Mouse (Mus musculus): ENCODE data around the gene Cptp. TPM values are rescaled to one million over a fixed set of nuclear protein-coding genes. Genes with fewer than 3 reads are reported as not detected.

The Cptp gene
- polyA plus RNA-seq (2017; shearing (Covaris generic)): 20.8 TPM

GRCm38 (mm10) chr4:155869317-155870033 lies at the start of gene Cptp, which contains the start of gene Ints11:
TSS of gene Cptp (minus strand) at chr4:155869440.
TSS of gene Ints11 (plus strand) at chr4:155869546.

DNA sequence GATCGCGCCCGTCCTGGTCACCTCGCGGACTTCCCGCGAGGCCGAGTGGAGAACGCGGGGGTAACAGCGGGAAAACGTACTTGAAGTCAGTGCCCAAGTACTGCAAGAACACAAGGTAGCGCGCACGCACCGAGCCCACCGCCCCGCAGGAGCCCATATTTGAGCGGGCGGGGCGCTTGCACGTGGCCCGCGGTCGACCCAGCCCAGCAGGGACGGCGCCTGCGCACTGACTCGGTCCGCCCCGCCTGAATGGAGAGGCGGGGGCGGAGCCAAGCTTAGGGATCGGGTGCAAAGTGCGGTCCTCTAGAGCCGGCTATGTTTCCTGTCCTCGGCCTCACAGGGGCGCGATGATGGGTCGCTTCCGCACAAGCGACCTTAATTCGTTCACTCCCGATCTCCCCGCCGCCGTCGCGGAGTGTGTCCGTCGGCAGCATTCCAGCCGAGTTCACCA lies 22.3 kb upstream of the Cptp start, which contains the start of the genes Pusl1 and Acap3:
Gene Pusl1, minus strand, starts transcription at position 231 of the 451 bp plus-strand sequence.
Gene Acap3, plus strand, starts transcription at position 272 of the 451 bp plus-strand sequence.

GRCm38 (mm10) chr4:155863001-155863400 lies 6.2 kb downstream of the Cptp start, which contains the start of gene Tas1r3:
TSS of gene Tas1r3 (minus strand) at chr4:155863362.

GRCm38 (mm10) chr4:155846871-155847578 lies 22.2 kb downstream of the Cptp start, which contains the start of gene Dvl1:
TSS of gene Dvl1 (plus strand) at chr4:155847402.

GRCm38 (mm10) chr4:155839483-155839910 lies 29.7 kb downstream of the Cptp start, which contains the start of gene Mxra8:
TSS of gene Mxra8 (plus strand) at chr4:155839680.

DNA sequence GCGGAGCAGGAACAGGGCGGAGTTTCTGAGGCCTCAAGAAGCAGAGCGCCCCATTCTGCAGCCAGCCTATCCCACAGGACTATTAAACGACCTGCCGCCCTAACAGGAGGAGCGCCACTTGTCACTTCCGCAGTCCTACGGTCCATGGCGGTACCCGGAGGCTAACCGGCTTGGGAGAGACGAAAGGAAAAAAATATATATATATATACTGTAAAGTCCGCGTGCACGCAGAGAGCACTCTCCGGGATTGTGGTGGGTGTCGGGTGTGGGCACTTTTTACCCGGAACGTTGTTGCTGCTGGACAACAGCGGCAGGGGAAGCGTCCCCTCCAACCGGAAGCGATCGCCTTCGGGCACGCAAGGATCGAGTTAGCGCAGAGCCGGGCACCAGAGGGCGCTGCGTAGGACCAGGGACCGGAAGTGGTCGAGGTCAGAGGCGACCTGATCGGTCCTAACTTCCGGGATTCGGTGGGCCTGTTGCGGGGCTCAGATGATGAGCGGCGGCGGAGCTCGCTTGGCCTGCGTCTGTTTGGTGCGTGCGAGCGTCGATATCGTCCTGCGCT lies 38.0 kb downstream of the Cptp start, which contains the start of gene Aurkaip1:
Gene Aurkaip1, plus strand, starts transcription at position 68 of the 562 bp plus-strand sequence.

Other genes with a start within 250 kb of the Cptp start
- 145 TPM for gene Cdk11b, start 244.6 kb downstream of the Cptp start, polyA plus RNA-seq (2017; shearing (Covaris generic))
- not detected for gene Gm10563, start 224.0 kb downstream of the Cptp start, polyA plus RNA-seq (2017; shearing (Covaris generic))
- gene Mmp23, start 216.1 kb downstream of the Cptp start, polyA plus RNA-seq (2017; shearing (Covaris generic)): 0.56 TPM
- 53.7 TPM for gene Mib2, start 200.2 kb downstream of the Cptp start, polyA plus RNA-seq (2017; shearing (Covaris generic))
- gene Fndc10, start 175.1 kb downstream of the Cptp start, polyA plus RNA-seq (2017; shearing (Covaris generic)): 0.62 TPM
- 157 TPM for gene Ssu72, start 164.6 kb downstream of the Cptp start, polyA plus RNA-seq (2017; shearing (Covaris generic))
- gene Tmem240, start 134.6 kb downstream of the Cptp start, polyA plus RNA-seq (2017; shearing (Covaris generic)): 0.09 TPM
- gene Atad3a, start 108.3 kb downstream of the Cptp start, polyA plus RNA-seq (2017; shearing (Covaris generic)): 50.3 TPM
- 0.13 TPM for gene Vwa1, start 94.7 kb downstream of the Cptp start, polyA plus RNA-seq (2017; shearing (Covaris generic))
- gene Tmem88b, start 83.6 kb downstream of the Cptp start, polyA plus RNA-seq (2017; shearing (Covaris generic)): not detected
- not detected for gene Ankrd65, start 79.0 kb downstream of the Cptp start, polyA plus RNA-seq (2017; shearing (Covaris generic))
- 124 TPM for gene Mrpl20, start 66.6 kb downstream of the Cptp start, polyA plus RNA-seq (2017; shearing (Covaris generic))
- gene Ccnl2, start 57.0 kb downstream of the Cptp start, polyA plus RNA-seq (2017; shearing (Covaris generic)): 217 TPM
- gene Aurkaip1, start 38.2 kb downstream of the Cptp start, polyA plus RNA-seq (2017; shearing (Covaris generic)): 199 TPM
- 4.3 TPM for gene Mxra8, start 29.8 kb downstream of the Cptp start, polyA plus RNA-seq (2017; shearing (Covaris generic))
- gene Dvl1, start 22.0 kb downstream of the Cptp start, polyA plus RNA-seq (2017; shearing (Covaris generic)): 3.5 TPM
- 1.4 TPM for gene Tas1r3, start 6.1 kb downstream of the Cptp start, polyA plus RNA-seq (2017; shearing (Covaris generic))
- 111 TPM for gene Ints11, start 106 bp upstream of the Cptp start, polyA plus RNA-seq (2017; shearing (Covaris generic))
- 29.9 TPM for gene Pusl1, start 22.3 kb upstream of the Cptp start, polyA plus RNA-seq (2017; shearing (Covaris generic))
- gene Acap3, start 22.4 kb upstream of the Cptp start, polyA plus RNA-seq (2017; shearing (Covaris generic)): 8.2 TPM
- gene Ube2j2, start 74.4 kb upstream of the Cptp start, polyA plus RNA-seq (2017; shearing (Covaris generic)): 19.8 TPM
- gene C1qtnf12, start 92.9 kb upstream of the Cptp start, polyA plus RNA-seq (2017; shearing (Covaris generic)): 15.3 TPM
- gene B3galt6, start 123.2 kb upstream of the Cptp start, polyA plus RNA-seq (2017; shearing (Covaris generic)): 1.6 TPM
- 605 TPM for gene Sdf4, start 123.4 kb upstream of the Cptp start, polyA plus RNA-seq (2017; shearing (Covaris generic))
- gene Tnfrsf4, start 144.4 kb upstream of the Cptp start, polyA plus RNA-seq (2017; shearing (Covaris generic)): 1,006 TPM
- gene Tnfrsf18, start 156.7 kb upstream of the Cptp start, polyA plus RNA-seq (2017; shearing (Covaris generic)): 795 TPM
- gene Ttll10, start 190.0 kb upstream of the Cptp start, polyA plus RNA-seq (2017; shearing (Covaris generic)): 0.26 TPM
- 46.9 TPM for gene 9430015G10Rik, start 240.5 kb upstream of the Cptp start, polyA plus RNA-seq (2017; shearing (Covaris generic))

Data from inflammation-experienced regulatory T-cells, adult 16 weeks (primary cell).